Mouse (Mus musculus) embryonic facial prominence, embryonic 13.5 days (tissue): ENCODE data around the gene Platr17. TPM values are rescaled to one million over a fixed set of nuclear protein-coding genes. Genes with fewer than 3 reads are reported as not detected.
"Not testable (repeated sequence)": the region's sequence is repeated elsewhere in the genome, so short reads cannot be mapped to it uniquely, and the experiment has no call there.

ENCODE experiments used
- ATAC-seq: fragments of 200-750 bp; cut with Nextera tagmentation; 2 replicates; pipeline ENCODE4 v1.8.0; 2017; ENCODE audit warnings: low read depth; ENCODE audit not compliant: insufficient number of reproducible peaks, insufficient read depth, low FRiP score, low TSS enrichment
- H3K27ac ChIP-seq: fragments of 300-500 bp; sonication (generic); 2 replicates; pipeline ENCODE4 v1.5.1; 2015; ENCODE audit warnings: moderate library complexity, mild to moderate bottlenecking, inconsistent platforms
- H3K27me3 ChIP-seq: fragments of 300-500 bp; sonication (generic); 2 replicates; pipeline ENCODE4 v1.6.1; 2015; ENCODE audit warnings: mild to moderate bottlenecking, inconsistent platforms
- H3K36me3 ChIP-seq: fragments of 300-500 bp; sonication (generic); 2 replicates; pipeline ENCODE4 v1.6.1; 2015; ENCODE audit warnings: mild to moderate bottlenecking, inconsistent platforms
- H3K4me1 ChIP-seq: fragments of 300-500 bp; sonication (generic); 2 replicates; pipeline ENCODE4 v1.6.1; 2015; ENCODE audit warnings: inconsistent platforms
- H3K4me2 ChIP-seq: fragments of 300-500 bp; sonication (generic); 2 replicates; pipeline ENCODE4 v1.6.1; 2015; ENCODE audit warnings: moderate library complexity, mild to moderate bottlenecking, inconsistent platforms
- H3K4me3 ChIP-seq: fragments of 300-500 bp; sonication (generic); 2 replicates; pipeline ENCODE4 v1.5.1; 2015; ENCODE audit warnings: mild to moderate bottlenecking, inconsistent platforms
- H3K9ac ChIP-seq: fragments of 300-500 bp; sonication (generic); 2 replicates; pipeline ENCODE4 v1.6.1; 2015; ENCODE audit warnings: mild to moderate bottlenecking, inconsistent platforms
- H3K9me3 ChIP-seq: fragments of 300-500 bp; sonication (generic); 2 replicates; pipeline ENCODE4 v1.6.1; 2016; ENCODE audit warnings: inconsistent platforms
- WGBS: fragments of 180-500 bp; shearing (Covaris S2); methylation state at CpG from one replicate; pipeline ENCODE4 v1.1.7; 2015; ENCODE audit warnings: mixed read lengths; 5-methylcytosine and 5-hydroxymethylcytosine counted together
- polyA plus RNA-seq: library from polyadenylated mRNA; unstranded; fragments of >200 nt; fragmentation: Nextera tagmentation; extraction: Ambion mirVana; gene quantifications from 2 replicates; pipeline ENCODE4 v1.2.1, GENCODE M21; 2015

Platr17 gene
- polyA plus RNA-seq, 1 experiment from 2014 or later = 0.27 TPM

DNA sequence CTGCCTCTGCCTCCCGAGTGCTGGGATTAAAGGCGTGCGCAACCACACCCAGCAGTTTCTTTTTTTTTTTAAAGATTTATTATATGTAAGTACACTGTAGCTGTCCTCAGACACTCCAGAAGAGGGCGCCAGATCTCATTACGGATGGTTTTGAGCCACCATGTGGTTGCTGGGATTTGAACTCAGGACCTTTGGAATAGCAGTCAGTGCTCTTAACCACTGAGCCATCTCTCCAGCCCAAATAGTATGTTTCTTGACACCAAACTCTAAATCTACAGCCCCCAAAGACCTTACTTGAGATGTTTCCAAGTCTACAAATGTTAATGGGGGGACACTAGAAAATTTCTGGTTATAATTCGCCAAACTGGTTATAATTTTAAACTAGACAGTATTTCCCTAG lies 13.0 kb upstream of the Platr17 start:
- not testable (repeated sequence) for H3K36me3 ChIP-seq, H3K4me3 ChIP-seq, H3K9me3 ChIP-seq, H3K9ac ChIP-seq, H3K27me3 ChIP-seq, H3K4me2 ChIP-seq, ATAC-seq, H3K27ac ChIP-seq
- peaks cover 14% of the 10 kb centered on the region for H3K4me1 ChIP-seq
- 63% methylated on average over 6 of the region's 6 CpGs for WGBS

DNA sequence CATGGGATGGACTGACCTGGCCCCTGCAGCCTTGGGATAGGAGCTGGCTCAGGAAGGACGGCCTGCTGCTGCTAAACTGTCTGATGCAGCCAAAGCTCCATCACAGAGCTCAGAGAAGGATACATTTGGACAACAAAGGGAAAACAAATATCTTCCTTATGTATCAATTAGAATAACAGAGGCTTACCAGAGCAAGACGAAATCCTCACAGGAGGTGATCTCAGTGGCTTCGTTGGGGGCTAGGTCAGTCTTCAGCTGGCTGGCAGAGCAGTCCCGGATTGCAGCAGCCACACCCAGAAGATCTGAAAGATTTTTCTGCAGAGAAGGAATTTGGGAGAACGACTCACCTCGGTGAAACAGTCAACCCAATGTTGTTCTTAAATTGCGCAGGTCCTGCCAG lies 12.5 kb upstream of the Platr17 start:
- Histone ChIP-seq H3K27ac (no peak overlapping the region), H3K27me3 (no peaks in the 10 kb centered on the region), H3K36me3 (no peaks in the 10 kb centered on the region), H3K9me3 (no peaks in the 10 kb centered on the region), H3K4me3 (no peak overlapping the region), H3K9ac (no peak overlapping the region), H3K4me1 (peaks cover 14% of the 10 kb centered on the region), H3K4me2 (no peak overlapping the region)
- 19% methylated on average over 7 of the region's 7 CpGs for WGBS
- ATAC-seq = no peak

DNA sequence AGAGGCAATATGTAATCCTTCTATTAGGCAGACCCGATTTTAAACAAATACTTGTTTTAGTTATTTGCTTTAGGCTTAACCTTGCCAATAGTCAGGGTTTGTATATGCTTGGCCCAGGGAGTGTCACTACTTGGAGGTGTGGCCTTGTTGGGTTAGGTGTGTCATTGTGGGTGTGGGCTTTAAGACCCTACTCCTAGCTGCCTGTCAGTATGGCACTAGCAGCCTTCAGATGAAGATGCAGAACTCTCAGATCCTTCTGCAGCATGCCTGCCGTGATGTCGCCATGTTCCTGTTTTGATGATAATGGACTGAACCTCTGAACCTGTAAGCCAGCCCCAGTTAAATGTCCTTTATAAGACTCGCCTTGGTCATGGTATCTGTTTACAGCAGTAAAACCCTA lies 11.9 kb upstream of the Platr17 start:
- not testable (repeated sequence) for H3K9ac ChIP-seq, H3K27ac ChIP-seq, H3K4me2 ChIP-seq, H3K9me3 ChIP-seq, H3K4me3 ChIP-seq, ATAC-seq, H3K27me3 ChIP-seq, H3K36me3 ChIP-seq
- 78% methylated on average over 4 of the region's 4 CpGs for WGBS
- H3K4me1 ChIP-seq = peaks cover 10% of the 10 kb centered on the region; the same call in 1 of the 2 replicates

DNA sequence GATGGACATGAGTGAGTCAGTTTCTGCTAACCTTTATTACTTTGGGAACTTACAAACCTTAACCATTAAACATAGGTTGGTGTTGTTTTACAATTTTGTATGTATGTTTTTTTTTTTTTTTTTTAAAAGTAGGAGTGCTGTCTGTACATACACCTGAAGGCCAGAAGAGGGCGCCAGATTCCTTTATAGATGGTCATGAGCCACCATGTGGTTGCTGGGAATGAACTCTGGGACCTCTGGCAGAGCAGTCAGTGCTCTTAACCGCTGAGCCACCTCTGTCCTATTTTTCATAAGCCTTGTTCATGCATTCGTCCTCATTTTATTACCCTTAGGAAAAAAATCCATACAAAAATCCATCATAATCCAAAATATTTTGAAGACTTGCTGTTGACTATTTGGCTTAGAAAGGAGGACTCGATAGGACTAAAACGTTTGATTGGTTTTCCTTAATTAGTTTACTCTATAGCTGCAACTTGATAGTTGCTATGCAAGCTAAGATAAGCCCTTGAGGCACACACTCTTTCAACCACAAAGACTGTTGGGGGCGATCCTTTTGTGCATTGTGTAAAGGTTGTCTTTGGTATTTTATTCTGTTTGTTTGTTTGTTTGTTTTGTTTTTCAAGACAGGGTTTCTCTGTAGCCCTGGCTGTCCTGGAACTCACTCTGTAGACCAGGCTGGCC lies 7.7 kb upstream of the Platr17 start:
- Histone ChIP-seq H3K27ac (no peak overlapping the region), H3K4me1 (no peaks in the 10 kb centered on the region), H3K27me3 (no peaks in the 10 kb centered on the region), H3K4me2 (no peak overlapping the region), H3K9ac (no peak overlapping the region), H3K9me3 (no peaks in the 10 kb centered on the region), H3K36me3 (no peaks in the 10 kb centered on the region), H3K4me3 (no peak overlapping the region)
- WGBS = 42% methylated on average over 6 of the region's 6 CpGs
- ATAC-seq = no peak

DNA sequence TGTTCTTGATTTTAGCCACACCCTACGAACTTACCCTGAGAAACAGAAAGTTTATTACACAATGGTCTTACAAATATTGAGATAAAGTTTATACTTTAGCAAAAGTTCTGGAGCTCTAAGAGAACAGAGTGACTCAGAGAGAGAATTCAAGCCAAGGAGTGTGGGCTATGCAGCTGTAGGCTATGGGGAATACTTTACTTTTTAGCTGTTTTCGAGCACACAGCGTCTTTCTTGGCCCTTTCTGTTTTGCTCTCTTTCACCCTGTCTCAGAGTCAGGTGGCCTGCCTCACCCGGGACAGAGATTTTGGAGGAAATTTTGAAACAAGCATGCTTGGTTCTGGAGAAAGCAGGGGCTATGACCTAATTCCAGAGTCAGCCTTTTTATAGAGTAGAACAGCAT lies 6.7 kb upstream of the Platr17 start:
- H3K9ac ChIP-seq, H3K4me2 ChIP-seq, H3K27ac ChIP-seq, H3K27me3 ChIP-seq, H3K4me3 ChIP-seq, H3K4me1 ChIP-seq, H3K9me3 ChIP-seq, ATAC-seq, H3K36me3 ChIP-seq: not testable (repeated sequence)
- WGBS = 84% methylated on average over 4 of the region's 4 CpGs

DNA sequence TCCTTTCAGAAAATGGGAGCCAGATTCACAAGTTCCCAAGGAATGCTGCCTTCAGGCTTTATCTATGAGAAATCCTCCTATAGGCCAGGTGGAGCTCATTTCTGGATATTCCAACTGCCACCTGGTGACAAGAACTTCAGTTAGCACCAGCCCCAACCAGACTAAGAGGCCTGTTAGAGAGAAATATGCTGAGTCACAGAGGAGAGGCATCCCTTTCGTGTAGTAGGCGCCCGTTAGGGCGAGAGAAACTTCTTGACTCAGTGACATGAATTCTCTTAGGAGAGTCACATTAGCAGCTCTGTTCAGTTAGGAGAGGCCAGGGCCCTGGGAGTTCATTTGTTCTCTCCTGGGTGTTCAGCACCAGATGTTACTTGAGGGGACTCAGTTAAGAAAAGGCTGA lies 5.3 kb upstream of the Platr17 start:
- WGBS = 78% methylated on average over 4 of the region's 4 CpGs
- Histone ChIP-seq H3K4me2 (no peak overlapping the region), H3K4me1 (no peaks in the 10 kb centered on the region), H3K9me3 (no peaks in the 10 kb centered on the region), H3K36me3 (no peaks in the 10 kb centered on the region), H3K9ac (no peak overlapping the region), H3K4me3 (no peak overlapping the region), H3K27me3 (no peaks in the 10 kb centered on the region), H3K27ac (no peak overlapping the region)
- no peak for ATAC-seq

DNA sequence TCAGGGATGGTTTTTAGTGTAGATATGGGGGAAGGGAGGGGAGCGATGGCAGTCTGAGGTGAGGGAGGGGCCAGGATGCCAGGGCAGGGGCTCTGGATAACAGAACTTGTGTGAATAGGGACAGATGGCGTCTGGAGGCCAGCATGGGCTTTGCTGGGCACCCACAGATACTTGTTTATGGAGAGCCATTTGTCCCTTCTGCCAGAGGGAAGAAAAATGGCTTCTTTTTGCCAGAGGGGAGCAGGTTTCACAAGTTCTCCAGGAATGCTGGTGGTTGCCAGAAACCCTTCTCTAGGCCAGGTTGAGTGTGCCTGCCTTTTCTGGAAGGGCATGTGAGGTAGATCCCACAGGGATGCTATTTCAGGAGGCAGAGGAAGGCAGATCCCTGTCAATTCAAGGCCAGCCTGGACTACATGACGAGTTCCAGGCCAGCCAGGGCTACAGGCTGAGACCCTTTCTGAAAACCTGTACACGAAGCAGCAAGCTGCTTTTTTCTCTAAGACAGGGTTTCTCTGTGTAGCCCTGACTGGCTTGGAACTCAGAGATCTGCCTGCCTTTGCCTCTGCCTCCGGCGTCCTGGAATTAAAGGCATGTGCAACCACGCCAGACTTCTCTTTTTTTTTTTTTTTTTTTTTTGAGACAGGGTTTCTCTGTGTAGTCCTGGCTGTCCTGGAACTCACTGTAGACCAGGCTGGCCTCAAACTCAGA lies 4.5 kb upstream of the Platr17 start:
- ATAC-seq = no peak
- H3K27ac ChIP-seq = no peak overlapping the region
- 65% methylated on average over 7 of the region's 7 CpGs for WGBS
- no peaks in the 10 kb centered on the region for H3K9me3 ChIP-seq
- no peak overlapping the region for H3K4me2 ChIP-seq
- no peak overlapping the region for H3K4me3 ChIP-seq
- no peaks in the 10 kb centered on the region for H3K27me3 ChIP-seq
- no peaks in the 10 kb centered on the region for H3K36me3 ChIP-seq
- H3K4me1 ChIP-seq = no peaks in the 10 kb centered on the region
- no peak overlapping the region for H3K9ac ChIP-seq

DNA sequence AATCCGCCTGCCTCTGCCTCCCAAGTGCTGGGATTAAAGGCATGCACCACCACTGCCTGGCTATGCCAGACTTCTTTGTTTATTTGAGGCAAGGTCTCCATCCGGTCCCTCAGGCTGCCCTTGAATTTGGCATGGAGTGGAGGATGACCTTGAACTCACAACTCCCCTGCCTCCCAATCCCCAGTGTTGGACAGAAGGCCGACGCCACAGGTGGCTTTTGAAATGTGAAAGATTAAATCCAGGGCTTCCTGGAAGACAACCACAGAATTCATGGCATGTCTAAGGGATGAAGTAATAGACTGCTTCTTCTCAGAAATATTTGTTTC lies 4.0 kb upstream of the Platr17 start:
- 80% methylated on average over 4 of the region's 4 CpGs for WGBS
- no peak for ATAC-seq
- Histone ChIP-seq H3K27me3 (no peaks in the 10 kb centered on the region), H3K27ac (no peak overlapping the region), H3K4me1 (no peaks in the 10 kb centered on the region), H3K9ac (no peak overlapping the region), H3K4me2 (no peak overlapping the region), H3K36me3 (no peaks in the 10 kb centered on the region), H3K4me3 (no peak overlapping the region), H3K9me3 (no peaks in the 10 kb centered on the region)

DNA sequence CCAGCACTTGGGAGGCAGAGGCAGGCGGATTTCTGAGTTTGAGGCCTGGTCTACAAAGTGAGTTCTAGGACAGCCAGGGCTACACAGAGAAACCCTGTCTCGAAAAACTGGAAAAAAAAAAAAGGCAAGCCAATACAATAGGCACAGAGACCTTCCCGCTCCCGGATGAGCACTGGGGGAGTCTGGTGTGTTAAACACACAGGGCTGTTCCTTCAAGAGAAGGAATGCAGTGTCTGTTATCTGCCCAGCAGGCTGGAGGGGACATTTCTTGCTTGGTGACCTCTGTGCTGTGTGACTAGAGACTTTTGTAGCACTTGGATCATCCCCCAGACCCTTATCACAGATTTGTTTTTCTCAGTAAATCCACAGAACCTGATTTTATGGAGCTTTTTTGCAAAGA lies 3.3 kb upstream of the Platr17 start:
- WGBS = 70% methylated on average over 4 of the region's 4 CpGs
- Histone ChIP-seq H3K9me3 (no peaks in the 10 kb centered on the region), H3K4me3 (no peak overlapping the region), H3K36me3 (no peaks in the 10 kb centered on the region), H3K9ac (no peak overlapping the region), H3K27ac (no peak overlapping the region), H3K4me2 (no peak overlapping the region), H3K27me3 (no peaks in the 10 kb centered on the region), H3K4me1 (no peaks in the 10 kb centered on the region)
- ATAC-seq = no peak

DNA sequence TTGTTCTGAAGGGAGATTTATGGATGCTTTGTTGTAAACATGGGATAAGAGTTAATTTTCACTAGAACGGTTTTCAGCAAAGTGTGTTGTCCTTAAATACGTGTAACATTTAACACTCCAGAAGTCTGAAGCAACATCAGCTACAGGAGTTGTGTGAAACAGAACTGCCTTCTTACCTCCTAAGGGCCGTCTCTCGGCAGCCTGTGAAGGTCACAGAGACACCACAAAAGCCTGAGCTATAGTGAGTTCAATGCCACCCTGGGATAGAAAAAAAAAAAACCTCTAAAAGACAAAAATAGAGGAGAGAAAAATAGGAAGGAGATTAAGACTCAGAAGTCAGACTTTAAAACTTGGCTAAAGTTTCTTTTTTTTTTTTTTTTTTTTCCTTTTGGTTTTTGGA lies 2.9 kb upstream of the Platr17 start:
- H3K4me3 ChIP-seq = no peak overlapping the region
- WGBS = 82% methylated on average over 4 of the region's 4 CpGs
- no peaks in the 10 kb centered on the region for H3K36me3 ChIP-seq
- H3K9ac ChIP-seq = no peak overlapping the region
- no peak overlapping the region for H3K27ac ChIP-seq
- no peaks in the 10 kb centered on the region for H3K27me3 ChIP-seq
- no peaks in the 10 kb centered on the region for H3K9me3 ChIP-seq
- no peaks in the 10 kb centered on the region for H3K4me1 ChIP-seq
- no peak for ATAC-seq
- H3K4me2 ChIP-seq = no peak overlapping the region

DNA sequence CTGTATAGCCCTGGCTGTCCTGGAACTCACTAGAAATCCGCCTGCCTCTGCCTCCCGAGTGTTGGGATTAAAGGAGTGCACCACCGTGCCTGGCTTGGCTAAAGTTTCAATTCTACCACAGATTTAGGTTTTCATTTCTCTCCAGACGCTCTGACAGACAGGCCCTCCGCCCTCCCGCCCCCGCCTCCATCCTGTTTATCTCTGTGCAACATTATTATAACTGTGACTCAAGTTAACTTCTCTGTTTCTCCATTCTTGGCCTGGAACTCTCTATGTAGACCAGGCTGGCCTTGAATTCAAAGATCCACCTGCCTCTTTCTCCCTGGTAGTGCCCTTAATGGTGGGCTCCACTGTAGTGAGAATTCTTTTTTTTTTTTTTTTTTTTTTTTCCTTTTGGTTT lies 2.4 kb upstream of the Platr17 start:
- WGBS = 76% methylated on average over 7 of the region's 7 CpGs
- H3K27ac ChIP-seq = no peak overlapping the region
- H3K4me2 ChIP-seq = no peak overlapping the region
- ATAC-seq = no peak
- H3K36me3 ChIP-seq = no peaks in the 10 kb centered on the region
- no peak overlapping the region for H3K4me3 ChIP-seq
- no peaks in the 10 kb centered on the region for H3K9me3 ChIP-seq
- no peak overlapping the region for H3K9ac ChIP-seq
- no peaks in the 10 kb centered on the region for H3K4me1 ChIP-seq
- H3K27me3 ChIP-seq = no peaks in the 10 kb centered on the region

DNA sequence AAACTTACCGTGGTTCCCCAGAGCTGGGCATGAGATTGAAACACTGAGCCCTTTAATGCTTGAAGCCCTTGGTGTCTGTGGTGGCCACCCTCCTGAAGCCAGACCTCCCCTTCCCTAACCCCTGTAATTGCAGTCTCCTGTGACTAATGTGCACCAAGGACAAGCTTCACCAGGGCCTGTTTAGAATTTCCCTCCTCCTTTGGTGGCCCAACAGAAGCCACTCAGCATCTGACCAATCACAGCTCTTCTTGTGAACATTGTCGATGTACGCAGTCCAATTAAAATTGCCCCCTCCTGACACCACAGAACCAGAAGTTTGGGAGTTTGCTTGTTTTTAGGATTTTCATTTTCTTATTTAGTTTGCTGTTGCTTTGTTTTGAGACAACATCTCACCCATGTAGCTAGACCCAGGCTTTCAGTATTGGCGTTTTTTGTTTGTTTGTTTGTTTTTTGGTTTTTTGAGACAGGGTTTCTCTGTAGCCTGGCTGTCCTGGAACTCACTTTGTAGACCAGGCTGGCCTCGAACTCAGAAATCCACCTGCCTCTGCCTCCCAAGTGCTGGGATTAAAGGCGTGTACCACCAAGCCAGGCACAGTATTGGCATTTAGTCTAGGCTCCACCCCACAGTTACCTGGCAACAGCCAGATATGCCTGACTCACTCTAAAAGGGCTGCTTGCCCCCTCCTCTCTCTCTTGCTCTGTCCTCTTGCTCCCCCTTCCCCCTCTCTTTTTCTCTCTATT lies 854 bp upstream of the Platr17 start:
- H3K36me3 ChIP-seq, ATAC-seq, H3K4me2 ChIP-seq, H3K9me3 ChIP-seq, H3K27me3 ChIP-seq, H3K9ac ChIP-seq, H3K4me3 ChIP-seq, H3K4me1 ChIP-seq, H3K27ac ChIP-seq: not testable (repeated sequence)
- 64% methylated on average over 6 of the region's 6 CpGs for WGBS
